Mouse (Mus musculus): ENCODE data around the gene Pdlim7.
A peak's percentile ranks its signal among the peaks of the same experiment; 100 is the strongest.

The Pdlim7 gene

DNA sequence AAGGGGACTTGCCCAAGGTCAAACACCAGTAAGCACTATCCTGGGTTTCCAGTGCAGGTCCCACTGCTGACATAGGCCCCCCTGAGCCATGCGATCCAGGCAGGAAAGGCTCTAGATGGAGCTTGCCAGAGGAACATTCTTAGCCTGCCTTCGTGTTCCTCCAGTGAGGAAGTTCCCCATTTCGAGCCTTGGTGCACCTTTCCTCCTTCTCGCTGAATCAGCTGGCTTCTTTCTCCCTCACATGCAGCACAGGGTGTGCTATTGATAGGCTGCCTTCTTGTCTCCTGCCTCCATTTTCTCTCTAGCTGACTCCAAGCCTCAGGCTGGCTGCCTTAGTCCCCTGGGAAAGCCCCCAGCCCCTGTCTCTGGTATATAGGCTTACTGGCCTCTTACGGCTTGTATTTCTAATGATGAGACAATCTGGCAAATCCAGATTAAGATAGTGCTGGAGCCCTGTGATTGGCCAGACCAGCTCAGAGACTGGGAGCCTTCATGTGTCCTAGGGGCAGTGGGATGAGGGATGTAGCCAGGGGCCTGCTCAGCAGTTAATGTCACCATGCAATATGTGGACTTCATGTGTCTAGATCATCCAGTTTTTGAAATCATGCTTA, 47.5 kb downstream of the Pdlim7 start:
- no peak for DNase-seq (ENCODE audit: low spot score in 2 of 2)

DNA sequence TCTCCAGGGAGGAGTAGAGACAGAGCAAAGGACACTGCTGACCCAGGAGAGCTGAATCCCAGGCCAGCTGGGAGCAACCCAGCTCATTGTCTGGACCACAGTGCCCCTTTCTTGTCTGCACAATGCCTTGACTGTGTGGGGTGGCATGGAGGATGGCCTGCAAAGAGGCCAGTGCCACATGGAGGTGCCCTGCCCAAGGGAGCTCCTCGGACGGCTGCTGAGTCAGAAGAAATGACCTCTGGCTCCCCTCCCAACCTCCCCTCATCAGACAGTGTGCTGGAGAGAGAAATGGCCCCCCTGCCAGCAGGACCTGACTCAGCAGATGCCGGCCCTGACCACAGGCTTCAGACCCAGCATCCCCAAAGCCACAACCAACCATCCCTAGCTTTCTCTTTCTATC, 48.3 kb downstream of the Pdlim7 start:
- DNase-seq (ENCODE audit: low spot score in 2 of 2) = no peak

DNA sequence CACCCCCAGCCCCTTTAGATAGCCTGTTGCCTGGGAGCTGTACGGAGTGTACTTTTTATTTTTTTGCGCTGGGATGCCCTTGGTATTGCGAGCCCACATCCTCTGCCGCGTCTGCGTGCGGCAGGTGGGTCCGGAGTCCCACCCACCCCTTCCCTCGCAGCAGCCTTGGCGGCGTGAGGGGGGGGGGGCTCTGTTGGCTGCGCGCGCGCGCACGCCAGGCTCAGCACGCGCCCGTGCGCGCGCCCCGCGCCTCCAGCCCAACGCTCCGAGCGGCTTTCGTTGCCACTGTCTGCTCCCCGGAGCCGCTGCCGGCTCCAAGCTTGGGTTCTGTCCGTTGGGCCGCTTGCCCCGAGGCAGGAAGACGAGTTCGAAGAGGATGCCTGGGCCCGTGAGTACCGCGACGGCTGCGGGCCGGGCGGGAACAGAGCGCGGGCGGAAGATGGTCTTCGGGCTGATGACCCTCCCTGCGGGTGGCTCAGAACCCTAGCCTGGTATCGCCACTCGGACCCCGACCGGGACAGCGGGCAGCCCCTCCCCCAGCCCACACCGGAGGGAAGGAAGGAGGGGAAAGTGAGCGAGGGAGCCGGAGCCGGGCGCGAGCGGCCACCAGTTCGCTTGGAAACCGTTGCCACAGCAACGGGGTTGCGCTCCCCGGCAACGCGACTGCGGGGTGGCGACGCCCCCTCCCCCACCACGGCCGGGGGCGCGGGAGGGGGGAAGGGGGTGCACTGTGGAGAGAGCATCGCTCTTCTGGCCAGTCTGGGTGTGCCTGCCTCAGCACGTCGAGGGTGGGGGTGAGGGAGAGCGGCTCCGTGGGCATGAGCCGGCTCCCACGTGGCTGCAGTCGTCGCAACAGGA, 49.2 kb downstream of the Pdlim7 start, which contains the start of gene Prr7:
Prr7 (plus strand) TSS at position 241 of the 858 bp plus-strand sequence.
- peak in 1 of 2 experiments; percentile 67 for DNase-seq (ENCODE audit: low spot score in 2 of 2)

DNA sequence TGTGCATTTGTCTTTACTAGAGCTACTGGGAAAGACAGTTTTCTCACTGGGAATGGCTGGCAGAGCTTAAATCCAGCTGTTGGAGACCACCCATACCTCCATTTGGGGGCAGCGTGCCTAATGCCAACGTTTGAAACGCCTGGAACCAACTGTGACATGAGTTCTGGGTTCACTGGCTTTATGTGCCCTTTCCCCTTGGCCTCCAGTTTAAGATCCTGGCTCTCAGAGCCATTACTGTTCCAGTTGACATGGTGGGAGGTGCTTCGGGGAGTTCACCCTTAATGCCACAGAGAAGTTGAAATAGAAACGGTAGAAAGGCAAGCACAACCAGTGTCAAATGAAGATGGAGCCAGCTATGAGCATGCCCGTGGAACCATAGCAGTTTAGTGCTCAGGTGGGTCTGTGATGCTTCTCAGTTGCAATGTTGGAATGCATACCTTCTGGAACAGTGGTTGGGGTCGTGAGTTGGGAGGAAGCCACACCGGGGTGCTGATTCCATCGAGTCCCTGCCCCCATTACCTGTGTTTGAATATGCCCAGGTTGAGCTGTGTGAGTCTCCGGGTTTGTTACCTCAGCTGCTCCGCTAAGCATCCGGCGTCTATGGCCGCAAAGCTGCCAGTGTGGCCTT, 50.0 kb downstream of the Pdlim7 start:
- DNase-seq (ENCODE audit: low spot score in 2 of 2) = no peak

DNA sequence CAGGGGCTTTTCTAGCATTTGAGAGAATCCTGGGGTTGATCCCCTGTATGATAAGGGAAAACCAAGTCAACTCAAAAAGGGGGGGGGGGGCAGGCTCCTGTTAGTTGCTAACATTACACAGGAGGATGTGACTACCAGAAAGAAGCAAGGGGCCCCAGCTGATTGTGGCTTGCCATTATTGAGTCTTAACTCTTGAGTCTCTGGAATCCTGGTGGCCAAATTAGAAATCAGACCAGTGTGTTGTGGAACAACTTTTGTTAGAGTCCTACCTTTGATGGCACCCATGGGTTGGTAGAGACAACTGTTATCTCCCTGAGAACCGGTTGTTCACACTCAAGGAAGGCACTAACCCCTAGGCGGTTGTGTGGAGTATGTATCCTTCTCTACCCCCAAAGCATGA, 50.5 kb downstream of the Pdlim7 start:
- DNase-seq (ENCODE audit: low spot score in 2 of 2) = no peak

DNA sequence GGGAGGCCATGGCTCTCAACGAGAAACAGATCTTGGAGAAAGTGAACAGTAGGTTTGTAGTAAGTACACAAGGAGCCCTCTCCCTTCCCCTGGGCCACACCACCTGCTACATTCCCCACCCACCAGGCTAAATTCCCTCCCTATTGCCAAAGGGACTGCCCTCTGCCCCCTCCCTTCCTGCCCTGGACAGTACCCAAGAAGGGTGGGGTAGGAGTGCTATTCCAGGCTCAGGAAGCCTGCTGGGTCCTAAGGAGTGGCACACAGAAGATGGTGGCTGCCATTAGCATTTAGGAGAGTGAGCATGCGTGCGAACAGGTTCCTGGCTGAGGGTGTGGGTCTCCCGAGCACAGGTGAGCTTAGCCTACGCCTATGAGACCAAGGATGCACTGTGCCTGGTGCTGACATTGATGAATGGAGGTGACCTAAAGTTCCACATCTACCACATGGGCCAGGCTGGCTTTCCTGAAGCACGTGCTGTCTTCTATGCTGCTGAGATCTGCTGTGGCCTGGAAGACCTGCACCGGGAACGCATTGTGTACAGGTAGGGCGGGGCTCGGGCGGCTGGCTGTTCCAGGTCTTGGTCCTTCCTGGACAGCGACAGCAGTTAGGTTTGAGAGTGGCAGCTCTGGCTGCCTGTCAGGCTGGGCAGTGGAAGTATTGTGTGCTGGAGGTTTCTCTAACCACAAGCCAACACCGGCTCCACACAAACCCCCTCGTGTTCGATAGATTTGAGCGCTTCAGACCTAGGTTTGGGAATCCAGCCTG, 61.5 kb downstream of the Pdlim7 start:
- no peak for DNase-seq (ENCODE audit: low spot score in 2 of 2)

DNA sequence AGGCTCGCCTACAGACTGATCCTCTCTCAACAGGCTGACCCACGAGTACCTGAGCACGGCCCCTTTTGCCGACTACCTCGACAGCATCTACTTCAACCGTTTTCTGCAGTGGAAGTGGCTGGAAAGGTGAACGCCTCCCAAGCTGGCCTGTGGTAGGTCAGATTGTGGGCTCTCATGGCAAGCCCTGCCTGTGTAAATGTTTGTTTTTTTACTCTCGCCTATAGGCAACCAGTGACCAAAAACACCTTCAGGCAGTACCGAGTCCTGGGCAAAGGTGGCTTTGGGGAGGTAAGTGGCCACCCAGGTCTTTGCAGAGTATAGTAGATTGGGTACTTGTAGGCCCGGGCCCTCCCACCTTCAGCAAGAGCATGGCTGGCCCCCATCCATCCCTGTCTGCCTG, 62.2 kb downstream of the Pdlim7 start:
- no peak for DNase-seq (ENCODE audit: low spot score in 2 of 2)

DNA sequence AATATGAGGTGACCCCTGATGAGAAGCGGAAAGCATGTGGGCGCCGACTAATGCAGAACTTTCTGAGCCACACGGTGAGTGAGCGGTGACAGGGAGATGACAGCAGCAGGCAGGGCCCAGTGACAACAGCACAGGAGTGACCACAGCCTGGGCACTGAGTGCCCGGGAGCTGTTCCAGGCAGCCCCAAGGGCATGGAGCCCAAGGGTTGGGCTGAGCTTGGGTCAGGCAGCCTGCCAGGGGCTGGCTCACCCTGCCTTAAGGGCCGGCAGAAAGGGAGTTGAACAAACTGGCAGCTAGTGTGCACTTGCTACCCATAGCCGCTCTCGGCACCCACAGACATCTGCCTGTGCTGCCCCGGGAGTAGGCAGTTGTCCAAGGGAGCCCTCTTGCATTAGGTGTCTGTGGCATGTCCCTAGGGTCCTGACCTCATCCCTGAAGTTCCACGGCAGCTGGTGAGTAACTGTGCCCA, 62.9 kb downstream of the Pdlim7 start:
- no peak for DNase-seq (ENCODE audit: low spot score in 2 of 2)

DNA sequence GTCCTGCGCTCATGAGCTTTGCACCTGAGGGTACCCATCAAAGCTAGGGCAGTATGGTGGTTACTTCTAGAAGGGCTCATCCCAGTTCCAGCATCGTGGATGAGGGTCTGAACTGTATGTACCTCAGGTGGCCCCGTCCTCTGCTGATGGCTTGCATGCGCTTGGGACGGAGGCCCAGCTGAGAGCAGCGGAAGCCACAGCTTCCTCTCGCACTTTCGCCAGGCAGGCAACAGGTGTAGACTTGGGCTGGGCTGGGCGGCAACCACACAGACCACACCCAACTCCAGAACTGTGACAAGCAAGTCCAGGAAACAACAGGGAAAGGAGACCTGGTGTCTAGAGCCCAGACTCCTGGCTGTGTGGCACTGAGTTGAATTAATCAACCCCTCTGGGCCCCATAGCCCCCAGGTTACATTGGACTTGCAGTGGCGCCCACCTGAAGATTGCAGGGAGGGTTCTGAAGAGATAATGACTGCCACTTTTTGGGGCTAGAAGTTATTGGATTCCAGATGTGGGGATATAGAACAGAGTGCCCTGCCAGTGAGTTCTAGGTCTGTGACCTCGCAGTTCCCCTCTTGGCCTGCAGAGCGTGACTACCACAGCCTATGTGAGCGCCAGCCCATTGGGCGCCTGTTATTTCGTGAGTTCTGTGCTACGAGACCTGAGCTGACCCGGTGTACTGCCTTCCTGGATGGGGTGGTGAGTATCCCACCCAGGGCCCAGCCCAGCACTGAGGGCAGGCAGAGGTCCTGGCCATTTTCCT, 63.6 kb downstream of the Pdlim7 start:
- DNase-seq (ENCODE audit: low spot score in 2 of 2) = no peak

DNA sequence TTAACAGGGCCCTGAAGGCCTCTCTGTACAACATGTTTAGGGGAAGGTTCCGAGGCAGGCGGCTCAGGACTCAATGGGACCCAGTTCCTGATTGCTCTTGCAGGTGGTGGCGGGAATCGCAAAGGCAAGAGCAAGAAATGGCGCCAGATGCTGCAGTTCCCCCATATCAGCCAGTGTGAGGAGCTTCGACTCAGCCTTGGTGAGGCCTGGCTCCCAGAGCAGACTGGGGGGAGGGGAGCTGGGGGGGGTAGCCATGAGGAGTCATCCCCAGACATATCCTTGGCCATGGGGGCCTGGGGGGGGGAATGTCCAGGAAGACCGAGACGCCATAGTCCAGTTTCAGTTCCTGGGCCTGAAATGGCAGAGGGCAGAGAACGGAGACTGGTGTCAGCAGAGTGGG, 64.3 kb downstream of the Pdlim7 start:
- DNase-seq (ENCODE audit: low spot score in 2 of 2) = no peak

DNA sequence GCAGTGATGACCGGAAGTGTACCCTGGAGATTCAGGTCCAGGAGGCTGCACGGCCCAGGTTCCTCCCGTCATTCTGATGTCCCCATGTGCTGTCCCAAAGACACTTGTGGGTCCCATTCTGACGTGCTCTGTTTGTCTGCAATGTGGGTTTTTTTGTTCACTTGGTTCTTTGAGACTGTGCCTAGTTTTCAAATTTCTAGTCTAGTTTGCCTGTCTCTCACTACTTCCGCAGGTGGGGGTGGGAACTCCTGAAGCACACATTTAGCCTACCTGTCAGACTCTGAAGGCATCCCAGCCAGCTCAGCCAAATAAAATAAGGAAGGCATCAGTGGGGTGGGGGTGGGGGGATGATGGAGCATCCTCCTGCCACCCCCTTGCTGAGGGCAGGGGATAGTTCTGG, 65.3 kb downstream of the Pdlim7 start:
- DNase-seq (ENCODE audit: low spot score in 2 of 2) = no peak

DNA sequence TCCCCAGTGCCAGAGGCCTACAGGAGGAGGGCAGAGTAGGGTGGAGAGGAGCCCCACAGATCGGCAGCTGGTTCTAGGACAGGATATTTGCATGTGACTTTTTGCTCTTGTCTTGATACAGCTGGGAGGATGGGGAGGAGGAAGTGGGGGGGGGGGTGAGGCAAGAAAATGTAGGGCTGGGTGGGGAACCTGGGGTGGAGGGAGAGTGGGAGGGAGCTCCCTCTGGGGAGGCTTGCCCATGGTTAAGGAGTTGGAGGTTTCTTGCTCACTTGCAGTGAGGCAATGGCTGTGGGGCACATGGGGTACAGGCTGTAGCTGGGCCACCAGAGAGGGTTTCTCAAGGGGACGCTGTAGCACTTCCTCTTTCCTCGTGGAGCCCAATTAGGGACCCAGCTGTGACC, 65.9 kb downstream of the Pdlim7 start:
- no peak for DNase-seq (ENCODE audit: low spot score in 2 of 2)

DNA sequence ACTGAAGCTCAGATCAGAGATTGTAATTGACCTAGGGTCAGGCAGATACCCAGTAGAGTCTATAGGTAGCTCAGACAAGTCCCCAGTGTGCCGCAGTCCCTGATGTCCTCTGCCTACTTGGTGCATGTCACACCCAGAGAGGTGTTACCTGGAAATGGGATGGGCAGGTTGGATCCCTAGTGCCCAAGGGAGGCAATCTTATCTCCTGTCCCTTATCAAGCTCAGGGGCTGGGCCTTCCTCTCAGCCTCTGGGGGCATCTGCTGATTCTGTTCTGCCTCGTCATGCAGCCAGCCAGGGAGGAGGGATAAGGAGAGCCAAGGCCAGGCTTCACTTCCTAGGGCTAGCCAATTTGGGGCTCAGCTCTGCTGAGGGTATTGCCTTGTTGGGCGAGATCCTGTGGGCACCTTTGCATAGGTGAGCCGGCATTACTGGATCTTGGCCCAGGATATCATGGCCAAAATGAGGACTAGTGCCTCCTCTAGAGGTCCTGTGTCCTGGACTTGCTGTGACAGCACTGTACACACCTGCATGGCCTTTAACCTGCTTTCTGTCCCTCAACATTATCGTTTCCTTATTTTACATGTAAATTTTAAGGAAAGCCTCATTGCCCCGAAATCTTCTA, 66.9 kb downstream of the Pdlim7 start:
- no peak for DNase-seq (ENCODE audit: low spot score in 2 of 2)
